In genomic region chr2:166378325-166378724, GRCm38 (mm10) we compare ENCODE assay signal across 24 mouse cellular contexts.
A peak's percentile ranks its signal among the peaks of the same experiment; 100 is the strongest.
DNase-seq lines count a peak whose midpoint lies in the region; ATAC-seq and TF ChIP-seq lines count a peak whose summit lies in the region.
"Had no signal": no experiment of that assay in that cellular context is flagged by ENCODE, and none has a peak within 500 bp of the region (broad histone marks: within the 10 kb centered on the region; RNA-seq: fewer than 3 reads in every experiment).

No protein-coding gene starts in this region.

- TF ChIP-seq CTCF in intestine, postnatal 0 days (IDR thresholded peaks at IDR 0.05; ENCODE audit: low read depth) = no peak
- no peak for TF ChIP-seq CTCF in brain, embryonic 14.5 days (IDR thresholded peaks at IDR 0.05; ENCODE audit: borderline replicate concordance, extremely low read depth, insufficient read depth, insufficient read length)

- TF ChIP-seq POLR2A in brain, embryonic 14.5 days (IDR thresholded peaks at IDR 0.05; ENCODE audit: borderline replicate concordance, extremely low read depth, insufficient read depth, insufficient read length, poor library complexity, severe bottlenecking) = no peak

- no peak for ATAC-seq in intestine, embryonic 16.5 days
- ATAC-seq in intestine, postnatal 0 days = no peak
- ATAC-seq in limb, embryonic 12.5 days (ENCODE audit: insufficient number of reproducible peaks, insufficient read depth, low FRiP score, low TSS enrichment, low read depth) = peak; percentile 21; the same call in 1 of the 2 replicates

- H3K4me1 ChIP-seq in intestine, embryonic 16.5 days (ENCODE audit: control insufficient read depth, insufficient read depth, low read length) = peaks cover 15% of the 10 kb centered on the region; the same call in 1 of the 2 replicates
- no peaks in the 10 kb centered on the region for H3K4me1 ChIP-seq in intestine, postnatal 0 days (replicated peaks; ENCODE audit: control insufficient read depth, insufficient read depth, low read length)
- peaks cover 49% of the 10 kb centered on the region for H3K4me1 ChIP-seq in limb, embryonic 12.5 days (replicated peaks)
- H3K4me1 ChIP-seq: liver, embryonic 15.5 days; megakaryocyte, embryonic 14.5 days had no signal

- no peak overlapping the region for H3K4me2 ChIP-seq in intestine, embryonic 16.5 days (ENCODE audit: low read depth, low read length)
- H3K4me2 ChIP-seq in intestine, postnatal 0 days (replicated peaks; ENCODE audit: low read depth) = no peak overlapping the region
- no peak overlapping the region for H3K4me2 ChIP-seq in limb, embryonic 12.5 days
- H3K4me2 ChIP-seq: limb, embryonic 15.5 days; liver, embryonic 15.5 days; lung, embryonic 15.5 days; midbrain, embryonic 13.5 days had no signal

- DNase-seq in MN1 (ENCODE audit: low spot score) = peak; percentile 44
- DNase-seq in brain, embryonic 14.5 days (ENCODE audit: low read depth) = peak; percentile 61
- no peak for DNase-seq in thymus, postnatal 10 days (ENCODE audit: low spot score in 2 of 2)
- no peak for DNase-seq in natural killer cell, adult 2 months (ENCODE audit: low spot score in 2 of 2)
- DNase-seq in embryo, embryonic 11 days = no peak
- DNase-seq: adrenal gland, postnatal 10 days; cerebellum, adult 2 months; cerebellum, postnatal 25 days; gastrocnemius, postnatal 25 days; heart, adult 18-20 months; kidney, adult 8-10 months; kidney, postnatal 10 days; lung, postnatal 36 days; right cerebral cortex, postnatal 14 days; spleen, adult 18-20 months; thymus, postnatal 25 days had no signal

- H3K9ac ChIP-seq in intestine, embryonic 16.5 days (ENCODE audit: low read depth, low read length) = 0 out of 2 replicates have a peak overlapping the region, but pooled peaks have one; percentile 22
- H3K9ac ChIP-seq in intestine, postnatal 0 days (ENCODE audit: low read depth, low read length) = no peak overlapping the region
- no peak overlapping the region for H3K9ac ChIP-seq in limb, embryonic 12.5 days (replicated peaks)
- H3K9ac ChIP-seq: limb, embryonic 15.5 days; liver, embryonic 15.5 days; lung, embryonic 15.5 days; midbrain, embryonic 13.5 days had no signal

- H3K4me3 ChIP-seq in intestine, embryonic 16.5 days (ENCODE audit: low read length) = no peak overlapping the region
- no peak overlapping the region for H3K4me3 ChIP-seq in intestine, postnatal 0 days (ENCODE audit: low read depth, low read length)
- H3K4me3 ChIP-seq in limb, embryonic 12.5 days (replicated peaks) = no peak overlapping the region
- H3K4me3 ChIP-seq: limb, embryonic 15.5 days; liver, embryonic 15.5 days; lung, embryonic 15.5 days; megakaryocyte, embryonic 14.5 days; midbrain, embryonic 13.5 days had no signal

- H3K36me3 ChIP-seq in intestine, embryonic 16.5 days (ENCODE audit: control insufficient read depth, insufficient read depth, low read length) = no peaks in the 10 kb centered on the region
- no peaks in the 10 kb centered on the region for H3K36me3 ChIP-seq in intestine, postnatal 0 days (ENCODE audit: control insufficient read depth, insufficient read depth)
- H3K36me3 ChIP-seq in limb, embryonic 12.5 days = no peaks in the 10 kb centered on the region
- H3K36me3 ChIP-seq: limb, embryonic 15.5 days; liver, embryonic 15.5 days; lung, embryonic 15.5 days; midbrain, embryonic 13.5 days had no signal

- H3K9me3 ChIP-seq in intestine, embryonic 16.5 days (ENCODE audit: control insufficient read depth, low read length) = no peaks in the 10 kb centered on the region
- no peaks in the 10 kb centered on the region for H3K9me3 ChIP-seq in intestine, postnatal 0 days (ENCODE audit: control insufficient read depth)
- no peaks in the 10 kb centered on the region for H3K9me3 ChIP-seq in limb, embryonic 12.5 days
- H3K9me3 ChIP-seq: limb, embryonic 15.5 days; liver, embryonic 15.5 days; lung, embryonic 15.5 days; midbrain, embryonic 13.5 days had no signal

- WGBS in intestine, embryonic 16.5 days = 26% methylated on average over 3 of the region's 3 CpGs
- WGBS in intestine, postnatal 0 days = 44% methylated on average over 3 of the region's 3 CpGs
- 26% methylated on average over 3 of the region's 3 CpGs for WGBS in limb, embryonic 12.5 days

- H3K27me3 ChIP-seq in intestine, embryonic 16.5 days (replicated peaks; ENCODE audit: control insufficient read depth, insufficient read depth, low read length) = no peaks in the 10 kb centered on the region
- no peaks in the 10 kb centered on the region for H3K27me3 ChIP-seq in intestine, postnatal 0 days (replicated peaks; ENCODE audit: control insufficient read depth, insufficient read depth, low read length)
- no peaks in the 10 kb centered on the region for H3K27me3 ChIP-seq in limb, embryonic 12.5 days
- H3K27me3 ChIP-seq: limb, embryonic 15.5 days; liver, embryonic 15.5 days; lung, embryonic 15.5 days had no signal

- no peak overlapping the region for H3K27ac ChIP-seq in intestine, embryonic 16.5 days (ENCODE audit: low read length)
- no peak overlapping the region for H3K27ac ChIP-seq in intestine, postnatal 0 days (ENCODE audit: low read depth, low read length)
- H3K27ac ChIP-seq in limb, embryonic 12.5 days = peak overlapping the region; percentile 79
- H3K27ac ChIP-seq: liver, embryonic 15.5 days; lung, embryonic 15.5 days had no signal

Comparison
In these comparisons a context has a peak if more than half of its experiments do, and no peak if none do; other contexts are left out.
1. DNase-seq: peak in MN1 (single experiment) and brain, embryonic 14.5 days (single experiment); none in thymus, postnatal 10 days (0 of 2), natural killer cell, adult 2 months (0 of 2) and embryo, embryonic 11 days (single experiment).